7 mouse cellular contexts compared by ENCODE assay signal in genomic region chr3:122291828-122292227, GRCm38 (mm10). TPM values are rescaled to one million over a fixed set of nuclear protein-coding genes. Genes with fewer than 3 reads are reported as not detected.
A peak's percentile ranks its signal among the peaks of the same experiment; 100 is the strongest.
DNase-seq lines count a peak whose midpoint lies in the region; ATAC-seq lines count a peak whose summit lies in the region.

No protein-coding gene starts in this region.

- 0 out of 2 replicates have a peak, but pooled peaks cover 5% of the 10 kb centered on the region for H3K4me1 ChIP-seq in embryonic facial prominence, embryonic 14.5 days (ENCODE audit: control insufficient read depth, insufficient read depth, low read length)
- H3K4me1 ChIP-seq in hindbrain, embryonic 14.5 days (replicated peaks; ENCODE audit: control insufficient read depth, insufficient read depth, low read length), result peaks cover 39% of the 10 kb centered on the region

- H3K27me3 ChIP-seq in embryonic facial prominence, embryonic 14.5 days (replicated peaks; ENCODE audit: control insufficient read depth, insufficient read depth, low read length), result no peaks in the 10 kb centered on the region
- H3K27me3 ChIP-seq in hindbrain, embryonic 14.5 days (ENCODE audit: control insufficient read depth, insufficient read depth, low read length), result no peaks in the 10 kb centered on the region

- no peak overlapping the region for H3K27ac ChIP-seq in embryonic facial prominence, embryonic 14.5 days (replicated peaks; ENCODE audit: low read depth, low read length)
- peak overlapping the region; percentile 100; the same call in 1 of the 2 replicates for H3K27ac ChIP-seq in hindbrain, embryonic 14.5 days

- no peak for ATAC-seq in embryonic facial prominence, embryonic 14.5 days (ENCODE audit: low read depth)
- ATAC-seq in hindbrain, embryonic 14.5 days (ENCODE audit: low FRiP score), result no peak

- no peaks in the 10 kb centered on the region for H3K36me3 ChIP-seq in embryonic facial prominence, embryonic 14.5 days (ENCODE audit: control insufficient read depth, insufficient read depth, low read length)
- H3K36me3 ChIP-seq in hindbrain, embryonic 14.5 days (replicated peaks; ENCODE audit: control insufficient read depth, insufficient read depth), result no peaks in the 10 kb centered on the region

- no peak overlapping the region for H3K4me3 ChIP-seq in embryonic facial prominence, embryonic 14.5 days (ENCODE audit: low read depth, low read length)
- peak overlapping the region; percentile 87 for H3K4me3 ChIP-seq in hindbrain, embryonic 14.5 days (replicated peaks; ENCODE audit: low read length)

- peak overlapping the region; percentile 87; the same call in 1 of the 2 replicates for H3K9ac ChIP-seq in embryonic facial prominence, embryonic 14.5 days (ENCODE audit: low read depth, low read length)
- H3K9ac ChIP-seq in hindbrain, embryonic 14.5 days, result peak overlapping the region; percentile 91

- DNase-seq in R1 (ENCODE audit: low read depth, low spot score), result peak; percentile 80
- no peak for DNase-seq in embryonic facial prominence, embryonic 14.5 days (ENCODE audit: low spot score)
- DNase-seq in hindbrain, embryonic 14.5 days (ENCODE audit: low spot score), result no peak
- peak; percentile 36 to 65 for DNase-seq in lung, postnatal 4 days
- no peak for DNase-seq in thymus, postnatal 14 days
- no peak for DNase-seq in cerebellum, postnatal 14 days
- no peak for DNase-seq in left cerebral cortex, adult 18-20 months (ENCODE audit: low spot score in 2 of 2)

- no peaks in the 10 kb centered on the region for H3K9me3 ChIP-seq in embryonic facial prominence, embryonic 14.5 days (ENCODE audit: control insufficient read depth, low read length)
- no peaks in the 10 kb centered on the region for H3K9me3 ChIP-seq in hindbrain, embryonic 14.5 days (ENCODE audit: control insufficient read depth, low read length)

- peak overlapping the region; percentile 63 for H3K4me2 ChIP-seq in embryonic facial prominence, embryonic 14.5 days (ENCODE audit: low read depth, low read length)
- H3K4me2 ChIP-seq in hindbrain, embryonic 14.5 days (replicated peaks), result peak overlapping the region; percentile 74

- 56% methylated on average over 12 of the region's 12 CpGs for WGBS in embryonic facial prominence, embryonic 14.5 days
- 47% methylated on average over 12 of the region's 12 CpGs for WGBS in hindbrain, embryonic 14.5 days

RNA-seq across cellular contexts. Expression of gene Bcar3, which starts 2.1 kb away (rescaled TPM):
- polyA plus RNA-seq in embryonic facial prominence, embryonic 14.5 days (2014; fragmentation: Nextera tagmentation; extraction: Ambion mirVana), result 10.0 and 11.3 TPM in 2 replicates
- polyA plus RNA-seq in hindbrain, embryonic 14.5 days (2014; fragmentation: Nextera tagmentation; extraction: Ambion mirVana), result 5.2 and 6.2 TPM in 2 replicates
- 10 to 100 TPM; 13.2 to 18.8 TPM for total RNA-seq in left cerebral cortex, adult 18-20 months (2021)

RNA-seq across cellular contexts. Expression of gene Dnttip2, which starts 17.6 kb away (rescaled TPM):
- 61.8 and 68.3 TPM in 2 replicates for polyA plus RNA-seq in embryonic facial prominence, embryonic 14.5 days (2014; fragmentation: Nextera tagmentation; extraction: Ambion mirVana)
- polyA plus RNA-seq in hindbrain, embryonic 14.5 days (2014; fragmentation: Nextera tagmentation; extraction: Ambion mirVana), result 47.9 and 48.3 TPM in 2 replicates
- total RNA-seq in left cerebral cortex, adult 18-20 months (2021), result 10 to 100 TPM; 30.1 to 32.1 TPM

RNA-seq across cellular contexts. Expression of gene Gclm, which starts 46.5 kb away (rescaled TPM):
- 62.0 and 76.0 TPM in 2 replicates for polyA plus RNA-seq in embryonic facial prominence, embryonic 14.5 days (2014; fragmentation: Nextera tagmentation; extraction: Ambion mirVana)
- polyA plus RNA-seq in hindbrain, embryonic 14.5 days (2014; fragmentation: Nextera tagmentation; extraction: Ambion mirVana), result 56.6 and 61.4 TPM in 2 replicates
- total RNA-seq in left cerebral cortex, adult 18-20 months (2021), result 10 to 100 TPM; 61.1 to 70.6 TPM

Comparison
In these comparisons a context has a peak if more than half of its experiments do, and no peak if none do; other contexts are left out.
1. DNase-seq: peak in R1 (single experiment) and lung, postnatal 4 days (2 of 2); none in embryonic facial prominence, embryonic 14.5 days (single experiment), hindbrain, embryonic 14.5 days (single experiment), thymus, postnatal 14 days (single experiment), cerebellum, postnatal 14 days (0 of 2) and left cerebral cortex, adult 18-20 months (0 of 2).